26 mouse cellular contexts compared by ENCODE assay signal in genomic region chr1:43823406-43823805, GRCm38 (mm10). TPM values are rescaled to one million over a fixed set of nuclear protein-coding genes. Genes with fewer than 3 reads are reported as not detected.
DNase-seq lines count a peak whose midpoint lies in the region; TF ChIP-seq lines count a peak whose summit lies in the region.
"Had no signal": no experiment of that assay in that cellular context is flagged by ENCODE, and none has a peak within 500 bp of the region (broad histone marks: within the 10 kb centered on the region; RNA-seq: fewer than 3 reads in every experiment).

No protein-coding gene starts in this region.

- H3K4me3 ChIP-seq in left cerebral cortex, adult 2 months, result no peak overlapping the region
- H3K4me3 ChIP-seq: embryonic facial prominence, embryonic 10.5 days; embryonic facial prominence, embryonic 15.5 days; forebrain, embryonic 15.5 days; hindbrain, embryonic 13.5 days; kidney, embryonic 15.5 days; limb, embryonic 13.5 days; lung, embryonic 15.5 days; megakaryocyte, embryonic 14.5 days; stomach, embryonic 15.5 days had no signal

- peak; percentile 54 for DNase-seq in adrenal gland, postnatal 14 days
- DNase-seq in adrenal gland, adult 18-20 months (ENCODE audit: low spot score in 2 of 2), result no peak
- peak; percentile 13 for DNase-seq in left cerebral cortex, postnatal 4 days
- DNase-seq in left cerebral cortex, adult 2 months (ENCODE audit: extremely low spot score in 1 of 2, low spot score in 2 of 2), result no peak
- DNase-seq in MN1 (ENCODE audit: low spot score), result peak; percentile 76
- peak; percentile 20 to 34 for DNase-seq in adrenal gland, postnatal 36 days
- DNase-seq in lung, postnatal 14 days, result no peak
- DNase-seq in T-cell, adult 2 months (ENCODE audit: low spot score), result no peak
- DNase-seq: B cell, adult 2 months; cerebellum, adult 11-12 months; cerebellum, adult 9-11 months; gastrocnemius, postnatal 25 days; heart, adult 18-20 months; heart, postnatal 36 days; lung, postnatal 36 days; retina, postnatal 1 day; right cerebral cortex, postnatal 25 days had no signal

- H3K27ac ChIP-seq in left cerebral cortex, adult 2 months, result no peak overlapping the region
- H3K27ac ChIP-seq: embryonic facial prominence, embryonic 10.5 days; embryonic facial prominence, embryonic 15.5 days; forebrain, embryonic 15.5 days; hindbrain, embryonic 13.5 days; kidney, embryonic 15.5 days; limb, embryonic 13.5 days; lung, embryonic 15.5 days; stomach, embryonic 15.5 days had no signal

- no peak for TF ChIP-seq CTCF in left cerebral cortex, adult 2 months (IDR thresholded peaks at IDR 0.05)

- intact Hi-C loops in left cerebral cortex, postnatal 4 days (cut with DNase I), result no loop called here
- intact Hi-C loops in left cerebral cortex, adult 2 months (cut with DNase I), result no loop called here

RNA-seq across cellular contexts. Expression of gene Uxs1, which starts 4.2 kb away (rescaled TPM):
- 34.4 and 36.4 TPM in 2 replicates for total RNA-seq in adrenal gland, postnatal 14 days (2021)
- total RNA-seq in adrenal gland, adult 18-20 months (2021), result 10 to 100 TPM; 48.0 to 59.3 TPM
- total RNA-seq in left cerebral cortex, postnatal 4 days (2021), result 10 to 100 TPM; 30.0 to 33.3 TPM
- total RNA-seq in left cerebral cortex, adult 2 months (2021), result 10 to 100 TPM; 54.8 to 61.5 TPM
- 10 to 100 TPM; 57.0 to 58.8 TPM for total RNA-seq in adrenal gland, postnatal 36 days (2021)

Comparison
In these comparisons a context has a peak if more than half of its experiments do, and no peak if none do; other contexts are left out.
1. DNase-seq: peak in adrenal gland, postnatal 14 days (single experiment), left cerebral cortex, postnatal 4 days (single experiment), MN1 (single experiment) and adrenal gland, postnatal 36 days (2 of 2); none in adrenal gland, adult 18-20 months (0 of 2), left cerebral cortex, adult 2 months (0 of 2), lung, postnatal 14 days (single experiment) and T-cell, adult 2 months (single experiment).